Mouse (Mus musculus): ENCODE data around the gene Ppp1r11. TPM values are rescaled to one million over a fixed set of nuclear protein-coding genes. Genes with fewer than 3 reads are reported as not detected.
A peak's percentile ranks its signal among the peaks of the same experiment; 100 is the strongest.
"Not testable (repeated sequence)": the region's sequence is repeated elsewhere in the genome, so short reads cannot be mapped to it uniquely, and the experiment has no call there.

Ppp1r11 gene
- 100 to 1,000 TPM in 1 of 2 experiments, 10 to 100 TPM in 1; 84.2 to 100 TPM for total RNA-seq (2021)
- long read RNA-seq, experiment 1, transcript Ppp1r11-201 (3 exons, 1,599 nt), result major isoform, 23 of 24 reads
- long read RNA-seq, experiment 1, partial matches to known transcripts, result 1 of 24 reads
- long read RNA-seq, experiment 1, other reads (novel, unspliced or antisense), result 0 of 24 reads
- long read RNA-seq, experiment 2, transcript Ppp1r11-201 (3 exons, 1,599 nt), result major isoform, 41 of 43 reads
- long read RNA-seq, experiment 2, partial matches to known transcripts, result 0 of 43 reads
- long read RNA-seq, experiment 2, other reads (novel, unspliced or antisense), result 2 of 43 reads

- DNase-seq (ENCODE audit: low spot score in 2 of 2), result peak; percentile 88 to 89
These were observed at the start of gene Ppp1r11 for GRCm38 (mm10) chr17:36950981-36951947. Ppp1r11 (minus strand) TSS chr17:36951741.

GRCm38 (mm10) chr17:37000863-37001262 lies 49.3 kb upstream of the Ppp1r11 start, which contains the start of gene Zfp57:
Zfp57 (plus strand) TSS chr17:37001163.
- no peak for DNase-seq (ENCODE audit: low spot score in 2 of 2)

GRCm38 (mm10) chr17:36998477-36998876 lies 46.9 kb upstream of the Ppp1r11 start:
- no peak for DNase-seq (ENCODE audit: low spot score in 2 of 2)

GRCm38 (mm10) chr17:36997033-36997735 lies 45.6 kb upstream of the Ppp1r11 start:
- DNase-seq (ENCODE audit: low spot score in 2 of 2), result peak; percentile 74 to 79

GRCm38 (mm10) chr17:36995448-36995847 lies 43.9 kb upstream of the Ppp1r11 start:
- DNase-seq (ENCODE audit: low spot score in 2 of 2), result no peak

- DNase-seq (ENCODE audit: low spot score in 2 of 2), result no peak
These were observed 43.0 kb upstream of the Ppp1r11 start for GRCm38 (mm10) chr17:36994528-36994927.

GRCm38 (mm10) chr17:36993770-36994325 lies 42.3 kb upstream of the Ppp1r11 start:
- no peak for DNase-seq (ENCODE audit: low spot score in 2 of 2)

- DNase-seq (ENCODE audit: low spot score in 2 of 2), result no peak
These were observed 41.0 kb upstream of the Ppp1r11 start for GRCm38 (mm10) chr17:36992336-36993104.

- not testable (repeated sequence) for DNase-seq (ENCODE audit: low spot score in 2 of 2)
These were observed 39.1 kb upstream of the Ppp1r11 start for GRCm38 (mm10) chr17:36990630-36991029.

- DNase-seq (ENCODE audit: low spot score in 2 of 2), result no peak
These were observed 37.9 kb upstream of the Ppp1r11 start, which contains the start of gene H2-M5 for GRCm38 (mm10) chr17:36989437-36989836. H2-M5 (minus strand) TSS chr17:36989537.

- no peak for DNase-seq (ENCODE audit: low spot score in 2 of 2)
These were observed 36.9 kb upstream of the Ppp1r11 start for GRCm38 (mm10) chr17:36988475-36988874.

GRCm38 (mm10) chr17:36982253-36983155 lies 31.0 kb upstream of the Ppp1r11 start:
- no peak for DNase-seq (ENCODE audit: low spot score in 2 of 2)

GRCm38 (mm10) chr17:36981845-36982244 lies 30.3 kb upstream of the Ppp1r11 start:
- DNase-seq (ENCODE audit: low spot score in 2 of 2), result no peak

- DNase-seq (ENCODE audit: low spot score in 2 of 2), result no peak
These were observed 29.8 kb upstream of the Ppp1r11 start, which contains the start of gene 2410137M14Rik for GRCm38 (mm10) chr17:36981221-36981813. 2410137M14Rik (minus strand) TSS chr17:36981237.

- no peak for DNase-seq (ENCODE audit: low spot score in 2 of 2)
These were observed 21.8 kb upstream of the Ppp1r11 start for GRCm38 (mm10) chr17:36973271-36973787.

- no peak for DNase-seq (ENCODE audit: low spot score in 2 of 2)
These were observed 21.2 kb upstream of the Ppp1r11 start for GRCm38 (mm10) chr17:36972791-36973190.

- DNase-seq (ENCODE audit: low spot score in 2 of 2), result no peak
These were observed 19.8 kb upstream of the Ppp1r11 start for GRCm38 (mm10) chr17:36971172-36971850.
